Mouse (Mus musculus) C2C12 (cell line): ENCODE results near the gene Irx3.

ENCODE experiments used
- CTCF ChIP-seq: IDR thresholded peaks from one replicate; pipeline ENCODE4 v1.5.1; 2011; ENCODE audit not compliant: control insufficient read depth, insufficient read depth, insufficient read length
- MAX ChIP-seq: IDR thresholded peaks from one replicate; pipeline ENCODE4 v1.6.1; 2011; ENCODE audit warnings: mild to moderate bottlenecking, control low read depth
- MYOD1 ChIP-seq: IDR thresholded peaks from one replicate; pipeline ENCODE4 v1.6.1; 2011; ENCODE audit warnings: low read depth; ENCODE audit not compliant: control insufficient read depth, insufficient read length
- MYOG ChIP-seq: IDR thresholded peaks from one replicate; pipeline ENCODE4 v1.6.1; 2011; ENCODE audit not compliant: control insufficient read depth, insufficient read length; ENCODE audit errors: extremely low read depth
- USF1 ChIP-seq: IDR thresholded peaks from one replicate; pipeline ENCODE4 v1.6.1; 2011; ENCODE audit warnings: low read depth, mild to moderate bottlenecking, control low read depth, moderate library complexity

DNA sequence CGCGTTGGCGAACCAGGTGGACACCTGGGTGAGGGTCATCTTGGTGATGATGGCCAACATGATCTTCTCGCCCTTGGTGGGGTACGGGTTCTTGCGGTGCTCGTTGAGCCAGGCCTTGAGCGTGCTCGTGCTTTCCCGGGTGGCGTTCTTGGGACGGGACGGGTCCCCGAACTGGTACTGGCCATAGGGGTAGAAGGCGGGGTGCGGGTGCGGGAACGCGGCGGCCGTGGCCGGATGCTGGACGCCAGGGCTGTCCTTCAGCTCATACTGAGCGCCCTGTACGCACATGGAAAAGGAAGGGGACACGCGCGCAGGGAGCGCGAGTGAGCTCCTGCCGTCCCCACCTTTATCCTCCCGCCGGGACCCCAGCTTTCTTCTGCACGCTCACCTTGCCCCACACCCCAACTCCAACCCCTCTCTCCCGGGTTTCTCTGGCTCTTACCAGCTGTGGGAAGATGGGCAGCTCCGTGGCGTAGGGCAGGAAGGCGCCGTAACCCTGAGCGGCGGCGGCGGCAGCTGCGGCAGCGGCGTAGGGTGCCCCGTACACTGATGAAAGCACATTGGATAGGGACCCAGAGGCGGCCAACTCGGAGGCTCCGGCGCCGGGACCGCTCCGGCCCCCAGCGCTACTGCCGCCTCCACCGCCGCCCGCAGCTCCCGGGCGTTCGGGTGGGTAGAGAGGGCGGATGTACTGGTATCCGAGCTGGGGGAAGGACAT is 1.2 kb downstream of the Irx3 start:
- no peak for TF ChIP-seq CTCF
- TF ChIP-seq MYOG, result no peak
- no peak for TF ChIP-seq USF1
- TF ChIP-seq MAX, result no peak
- TF ChIP-seq MYOD1, result no peak
